8 mouse cellular contexts compared by ENCODE assay signal in genomic region chr6:82997511-82998102, GRCm38 (mm10). TPM values are rescaled to one million over a fixed set of nuclear protein-coding genes. Genes with fewer than 3 reads are reported as not detected.
DNase-seq lines count a peak whose midpoint lies in the region; ATAC-seq lines count a peak whose summit lies in the region.
"Had no signal": no experiment of that assay in that cellular context is flagged by ENCODE, and none has a peak within 500 bp of the region (broad histone marks: within the 10 kb centered on the region; RNA-seq: fewer than 3 reads in every experiment).

No protein-coding gene starts in this region.

- H3K4me2 ChIP-seq in heart, embryonic 14.5 days (ENCODE audit: low read length) = peak overlapping the region; percentile 47; the same call in 1 of the 2 replicates

- peak overlapping the region; percentile 47; the same call in 1 of the 2 replicates for H3K9ac ChIP-seq in heart, embryonic 14.5 days (ENCODE audit: low read length)

- no peaks in the 10 kb centered on the region for H3K36me3 ChIP-seq in heart, embryonic 14.5 days (ENCODE audit: control insufficient read depth, insufficient read depth, low read length)
- no peaks in the 10 kb centered on the region for H3K36me3 ChIP-seq in limb, embryonic 10.5 days
- H3K36me3 ChIP-seq in midbrain, embryonic 10.5 days = no peaks in the 10 kb centered on the region

- H3K4me3 ChIP-seq in heart, embryonic 14.5 days (ENCODE audit: control insufficient read depth in 1 of 2, insufficient read depth in 1 of 2, low read depth in 1 of 2, low read length in 2 of 2) = no peak overlapping the region
- H3K4me3 ChIP-seq in limb, embryonic 10.5 days = no peak overlapping the region
- H3K4me3 ChIP-seq in midbrain, embryonic 10.5 days = no peak overlapping the region

- peak; percentile 44 to 57 for DNase-seq in right cerebral cortex, postnatal 10 days (ENCODE audit: low spot score in 2 of 2)
- no peak for DNase-seq in right cerebral cortex, adult 2 months (ENCODE audit: low spot score in 2 of 2)
- DNase-seq in embryo, embryonic 10 days (ENCODE audit: low spot score) = peak; percentile 49
- no peak for DNase-seq in limb, embryonic 10.5 days (ENCODE audit: low spot score)
- DNase-seq in retina, embryonic 14.5 days (ENCODE audit: low spot score) = peak; percentile 18
- DNase-seq in midbrain, embryonic 10.5 days (ENCODE audit: low spot score) = no peak

- H3K4me1 ChIP-seq in heart, embryonic 14.5 days (ENCODE audit: control insufficient read depth in 2 of 2, insufficient read depth in 2 of 2, low read length in 2 of 2) = peaks cover 6 to 11% of the 10 kb centered on the region in 2 experiments; a peak in 2 of 4 replicates
- H3K4me1 ChIP-seq in limb, embryonic 10.5 days = peaks cover 18% of the 10 kb centered on the region
- peaks cover 14% of the 10 kb centered on the region for H3K4me1 ChIP-seq in midbrain, embryonic 10.5 days

- H3K9me3 ChIP-seq in heart, embryonic 14.5 days (ENCODE audit: control insufficient read depth, low read length) = no peaks in the 10 kb centered on the region
- no peaks in the 10 kb centered on the region for H3K9me3 ChIP-seq in limb, embryonic 10.5 days (replicated peaks)
- H3K9me3 ChIP-seq in midbrain, embryonic 10.5 days (replicated peaks) = no peaks in the 10 kb centered on the region

- H3K27me3 ChIP-seq in heart, embryonic 14.5 days (ENCODE audit: control insufficient read depth, insufficient read depth, low read length) = no peaks in the 10 kb centered on the region
- no peaks in the 10 kb centered on the region for H3K27me3 ChIP-seq in limb, embryonic 10.5 days (ENCODE audit: low read depth, poor library complexity, severe bottlenecking)
- H3K27me3 ChIP-seq in midbrain, embryonic 10.5 days (ENCODE audit: low read depth, poor library complexity, severe bottlenecking) = peaks cover 21% of the 10 kb centered on the region

- H3K27ac ChIP-seq in heart, embryonic 14.5 days (replicated peaks in 1 of 2; ENCODE audit: control insufficient read depth in 1 of 2, insufficient read depth in 1 of 2, low read depth in 2 of 2, low read length in 2 of 2) = peak overlapping the region; percentile 49 to 57
- peak overlapping the region; percentile 32 for H3K27ac ChIP-seq in limb, embryonic 10.5 days
- no peak overlapping the region for H3K27ac ChIP-seq in midbrain, embryonic 10.5 days (replicated peaks)

- 44% methylated on average over 7 of the region's 7 CpGs for WGBS in heart, embryonic 14.5 days
- WGBS in limb, embryonic 10.5 days = 32% methylated on average over 7 of the region's 7 CpGs
- 59% methylated on average over 7 of the region's 7 CpGs for WGBS in midbrain, embryonic 10.5 days

- no peak for ATAC-seq in heart, embryonic 14.5 days (ENCODE audit: insufficient number of reproducible peaks, insufficient read depth, low FRiP score, low read depth)

RNA-seq across cellular contexts. Expression of gene Dok1, which starts 35.7 kb away (rescaled TPM):
- polyA plus RNA-seq in heart, embryonic 14.5 days (2014; fragmentation: Nextera tagmentation; extraction: Ambion mirVana) = 4.3 and 6.4 TPM in 2 replicates
- polyA plus RNA-seq in limb, embryonic 10.5 days (2016; fragmentation: Nextera tagmentation; extraction: Ambion mirVana) = 9.8 and 14.9 TPM in 2 replicates
- polyA plus RNA-seq in midbrain, embryonic 10.5 days (2016; fragmentation: Nextera tagmentation; extraction: Ambion mirVana) = 8.8 and 9.9 TPM in 2 replicates

RNA-seq across cellular contexts. Expression of gene Loxl3, which starts 36.4 kb away (rescaled TPM):
- polyA plus RNA-seq in heart, embryonic 14.5 days (2014; fragmentation: Nextera tagmentation; extraction: Ambion mirVana) = 3.8 and 6.2 TPM in 2 replicates
- polyA plus RNA-seq in limb, embryonic 10.5 days (2016; fragmentation: Nextera tagmentation; extraction: Ambion mirVana) = 6.3 and 12.8 TPM in 2 replicates
- polyA plus RNA-seq in midbrain, embryonic 10.5 days (2016; fragmentation: Nextera tagmentation; extraction: Ambion mirVana) = 7.9 and 9.3 TPM in 2 replicates

RNA-seq across cellular contexts. Expression of gene M1ap, which starts 50.9 kb away (rescaled TPM):
- 0.35 and 1.4 TPM in 2 replicates for polyA plus RNA-seq in heart, embryonic 14.5 days (2014; fragmentation: Nextera tagmentation; extraction: Ambion mirVana)
- 0.19 and 0.33 TPM in 2 replicates for polyA plus RNA-seq in limb, embryonic 10.5 days (2016; fragmentation: Nextera tagmentation; extraction: Ambion mirVana)
- 0.09 and 0.23 TPM in 2 replicates for polyA plus RNA-seq in midbrain, embryonic 10.5 days (2016; fragmentation: Nextera tagmentation; extraction: Ambion mirVana)
- polyA plus RNA-seq: neural tube, embryonic 14.5 days had no signal

RNA-seq across cellular contexts. Expression of gene Aup1, which starts 56.7 kb away (rescaled TPM):
- 87.8 and 95.5 TPM in 2 replicates for polyA plus RNA-seq in heart, embryonic 14.5 days (2014; fragmentation: Nextera tagmentation; extraction: Ambion mirVana)
- 167 and 169 TPM in 2 replicates for polyA plus RNA-seq in limb, embryonic 10.5 days (2016; fragmentation: Nextera tagmentation; extraction: Ambion mirVana)
- polyA plus RNA-seq in midbrain, embryonic 10.5 days (2016; fragmentation: Nextera tagmentation; extraction: Ambion mirVana) = 162 and 175 TPM in 2 replicates

RNA-seq across cellular contexts. Expression of gene Htra2, which starts 57.5 kb away (rescaled TPM):
- polyA plus RNA-seq in heart, embryonic 14.5 days (2014; fragmentation: Nextera tagmentation; extraction: Ambion mirVana) = 42.8 and 47.6 TPM in 2 replicates
- 76.2 and 82.6 TPM in 2 replicates for polyA plus RNA-seq in limb, embryonic 10.5 days (2016; fragmentation: Nextera tagmentation; extraction: Ambion mirVana)
- polyA plus RNA-seq in midbrain, embryonic 10.5 days (2016; fragmentation: Nextera tagmentation; extraction: Ambion mirVana) = 79.7 and 82.7 TPM in 2 replicates

Comparison
In these comparisons a context has a peak if more than half of its experiments do, and no peak if none do; other contexts are left out.
1. DNase-seq: peak in right cerebral cortex, postnatal 10 days (2 of 2), embryo, embryonic 10 days (single experiment) and retina, embryonic 14.5 days (single experiment); none in right cerebral cortex, adult 2 months (0 of 2), limb, embryonic 10.5 days (single experiment) and midbrain, embryonic 10.5 days (single experiment).